Mouse (Mus musculus) embryonic stem cell, embryonic (primary cell): Measurements from ENCODE around the gene Map7.

ENCODE experiments used
- CTCF ChIA-PET, 4 experiments: fragments of 300-600 bp in 2 of 4; fragments of 350-600 bp in 2 of 4; sonication (Branson Sonifier 250); formaldehyde crosslinking; loops; one replicate each; lab custom pipeline; 2022; ENCODE audit warnings: inconsistent platforms in 2 of 4; lab: Charles Lee
- POLR2A ChIA-PET, 4 experiments: fragments of 300-600 bp in 2 of 4; fragments of 350-600 bp in 2 of 4; sonication (Branson Sonifier 250); formaldehyde crosslinking; loops; one replicate each; lab custom pipeline; 2022; ENCODE audit warnings: antibody characterized with exemption in 4 of 4, inconsistent platforms in 1 of 4; lab: Charles Lee

Map7 gene

DNA sequence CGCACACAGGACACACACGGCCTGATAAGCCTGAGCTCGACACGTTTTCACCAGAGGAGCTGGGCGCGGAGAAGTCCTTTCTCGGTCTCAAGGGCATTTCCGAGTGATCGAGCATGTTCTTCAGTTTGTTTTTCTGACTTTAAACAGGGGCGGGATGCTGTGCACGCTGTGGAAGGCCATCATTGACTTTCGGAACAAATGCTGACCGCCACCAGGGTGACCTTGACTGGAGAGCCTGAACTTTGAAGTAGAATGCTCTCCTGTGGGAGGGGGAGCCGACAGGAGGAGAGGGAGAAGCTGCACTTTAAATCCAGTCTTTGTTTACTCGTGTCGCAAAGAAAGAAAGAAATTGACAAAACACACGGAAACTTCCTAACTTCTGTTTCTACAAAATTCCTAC is 6.9 kb upstream of the Map7 start:
- CTCF ChIA-PET: interaction anchor here in 3 of 4 experiments (0.6 to 1.2 kb wide), 5 partner anchors 8 to 465 kb away, joined by 3 to 5 read pairs (median 3); no protein-coding TSS in a partner anchor
- POLR2A ChIA-PET: interaction anchor here (0.6 to 2.2 kb wide), 13 partner anchors 8 to 170 kb away, joined by 3 to 8 read pairs (median 3); partner anchors contain the start of gene Map7 (in 1 of the 4)

GRCm38 (mm10) chr10:20148773-20149120 is 476 bp downstream of the Map7 start:
- POLR2A ChIA-PET: interaction anchor here (0.6 to 3.7 kb wide), 48 partner anchors 8 to 960 kb away, joined by 3 to 42 read pairs (median 4); partner anchors contain the start of genes Bclaf1 (in 3 of the 4) and Mtfr2 (in 2 of the 4)
- CTCF ChIA-PET: interaction anchor here (0.6 to 2.7 kb wide), 41 partner anchors 8 to 906 kb away, joined by 3 to 14 read pairs (median 3); partner anchors contain the start of genes Il20ra (in 1 of the 4) and Map3k5 (in 1 of the 4)

- ChIA-PET POLR2A (interaction anchor here (0.5 to 3.7 kb wide), 41 partner anchors 9 to 961 kb away, joined by 3 to 42 read pairs (median 5); partner anchors contain the start of genes Bclaf1 (in 2 of the 4), Ifngr1 (in 1 of the 4) and Mtfr2 (in 1 of the 4)), CTCF (interaction anchor here (0.6 to 2.7 kb wide), 31 partner anchors 8 to 441 kb away, joined by 3 to 14 read pairs (median 4); partner anchors contain the start of gene Il20ra (in 1 of the 4))
These were observed 1.0 kb downstream of the Map7 start for GRCm38 (mm10) chr10:20149121-20149834.

DNA sequence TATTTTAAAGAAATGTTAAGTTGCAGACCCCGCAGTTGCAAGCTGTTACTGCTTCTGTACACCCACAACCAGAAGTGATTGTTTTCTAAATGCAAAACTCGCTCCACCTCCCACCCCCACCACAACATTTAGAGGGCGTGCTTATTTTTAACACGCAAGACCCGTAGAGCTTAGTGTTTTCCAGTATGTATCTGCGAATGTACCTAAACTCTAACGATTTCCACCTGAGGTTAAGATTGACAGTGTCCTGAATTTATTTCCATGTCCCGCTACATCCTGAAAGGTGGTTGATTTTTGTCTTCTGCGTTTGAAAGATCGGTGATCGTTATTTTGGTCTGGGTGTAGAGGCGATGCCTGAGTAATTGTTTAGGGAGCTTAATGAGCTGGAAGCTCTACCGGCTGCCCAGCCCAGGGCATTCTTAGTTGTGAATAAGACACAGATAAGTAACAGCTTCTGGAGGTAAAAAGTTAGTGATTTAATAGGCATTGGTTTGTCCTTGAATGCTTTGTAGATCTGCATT is 1.6 kb downstream of the Map7 start:
- POLR2A ChIA-PET: interaction anchor here (0.6 to 3.7 kb wide), 25 partner anchors 9 to 952 kb away, joined by 3 to 42 read pairs (median 5); partner anchors contain the start of genes Bclaf1 (in 2 of the 4) and Ifngr1 (in 1 of the 4)
- CTCF ChIA-PET: interaction anchor here in 3 of 4 experiments (1.0 to 2.7 kb wide), 11 partner anchors 8 to 146 kb away, joined by 3 to 14 read pairs (median 5); no protein-coding TSS in a partner anchor

- ChIA-PET POLR2A (interaction anchor here in 2 of 4 experiments (1.1 to 6.8 kb wide), 8 partner anchors 14 to 160 kb away, joined by 3 to 41 read pairs (median 4); partner anchors contain the start of gene Bclaf1 (in 1 of the 2)), CTCF (no interaction called here)
These were observed 3.9 kb downstream of the Map7 start for GRCm38 (mm10) chr10:20152131-20152530.

DNA sequence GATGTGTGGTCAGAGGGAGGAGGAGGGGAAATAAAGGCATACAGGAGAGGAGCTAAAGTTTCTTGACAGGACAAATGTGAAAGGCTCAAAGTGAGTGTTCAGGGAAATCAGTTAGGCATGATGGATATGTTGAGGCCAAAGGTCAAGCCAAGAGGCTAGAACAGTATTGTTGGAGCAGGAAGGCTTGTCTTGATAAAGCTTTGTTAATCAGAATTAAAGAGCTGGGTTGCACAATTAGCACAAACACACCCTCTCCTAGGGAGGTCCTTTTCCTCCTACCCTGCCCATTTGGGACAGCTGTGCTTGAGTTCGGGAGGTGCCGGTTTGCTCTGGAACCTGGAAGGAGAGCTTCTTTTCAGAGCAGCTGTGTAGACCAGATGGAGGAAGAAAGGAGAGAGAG is 5.2 kb downstream of the Map7 start:
- CTCF ChIA-PET: interaction anchor here in 3 of 4 experiments (0.7 to 2.2 kb wide), 11 partner anchors 12 to 220 kb away, joined by 3 to 11 read pairs (median 4); partner anchors contain the start of gene Map3k5 (in 1 of the 3)
- POLR2A ChIA-PET: interaction anchor here (0.6 to 6.8 kb wide), 33 partner anchors 12 to 1742 kb away, joined by 3 to 41 read pairs (median 4); partner anchors contain the start of genes Bclaf1 (in 2 of the 4) and Ifngr1 (in 1 of the 4)

- ChIA-PET POLR2A (interaction anchor here in 3 of 4 experiments (0.8 to 6.8 kb wide), 8 partner anchors 11 to 246 kb away, joined by 3 to 41 read pairs (median 3); partner anchors contain the start of gene Map3k5 (in 1 of the 3)), CTCF (interaction anchor here in 1 of 4 experiments (0.5 to 1.7 kb wide), 2 partner anchors 15 to 87 kb away, joined by 3 to 5 read pairs; no protein-coding TSS in a partner anchor)
These were observed 7.1 kb downstream of the Map7 start for GRCm38 (mm10) chr10:20155401-20155800.

DNA sequence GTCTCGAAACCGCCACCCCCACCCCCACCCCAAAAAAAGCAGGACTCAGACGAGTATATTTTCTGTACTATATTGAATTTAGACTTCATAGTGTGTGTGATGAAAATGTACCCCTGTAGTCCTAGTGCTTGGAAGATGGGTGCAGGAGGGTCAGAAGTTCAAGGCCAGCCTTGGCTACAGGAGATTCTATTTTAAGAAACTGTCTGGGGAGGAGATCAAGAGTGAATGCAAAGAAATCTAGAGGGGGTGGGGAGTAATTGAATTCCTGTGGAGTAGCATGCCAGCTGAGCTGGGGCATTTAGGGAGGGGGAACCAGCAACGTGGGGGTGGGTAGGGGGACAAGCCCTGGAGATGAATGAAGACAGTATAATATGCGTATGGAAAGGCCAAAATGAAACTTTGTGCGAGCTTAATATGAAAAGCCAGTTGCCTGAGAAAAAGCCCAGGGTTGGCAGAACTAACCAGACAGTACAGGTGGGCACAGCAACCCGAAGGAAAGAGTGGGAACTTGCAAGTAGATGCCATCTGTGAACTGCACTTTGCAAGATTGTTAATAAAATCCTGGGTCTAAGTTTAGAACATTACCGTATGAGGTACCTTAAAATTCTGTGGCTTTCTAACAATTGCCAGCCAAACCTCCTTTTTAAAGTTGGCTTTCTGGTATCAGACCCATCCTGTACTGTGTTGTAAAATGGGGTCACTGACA is 8.9 kb downstream of the Map7 start:
- CTCF ChIA-PET: interaction anchor here (0.6 to 1.7 kb wide), 8 partner anchors 7 to 139 kb away, joined by 3 to 7 read pairs (median 4); partner anchors contain the start of gene Map7 (in 2 of the 4)
- POLR2A ChIA-PET: interaction anchor here in 3 of 4 experiments (0.7 to 6.8 kb wide), 18 partner anchors 7 to 133 kb away, joined by 3 to 42 read pairs (median 4); partner anchors contain the start of gene Map7 (in 2 of the 3)

DNA sequence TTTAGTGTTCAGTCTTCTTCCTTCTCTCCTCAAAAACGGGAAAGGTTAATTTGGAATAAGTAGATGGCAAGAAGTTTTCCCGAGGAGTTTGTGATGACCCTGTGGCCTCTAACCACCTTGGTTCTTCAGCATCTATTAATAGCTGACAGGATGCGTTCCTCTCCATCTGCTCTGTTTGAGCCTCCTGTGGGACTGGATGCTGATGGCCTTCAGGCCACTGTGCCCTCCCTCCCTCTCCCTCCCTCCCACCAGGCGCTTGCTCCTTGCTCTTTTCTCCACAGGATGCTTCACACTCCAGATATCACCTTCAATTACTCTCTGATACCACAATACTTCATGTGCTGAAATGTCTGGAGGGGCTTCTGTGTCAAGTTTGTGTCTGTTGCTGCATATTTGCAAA is 10.5 kb downstream of the Map7 start:
- CTCF ChIA-PET: interaction anchor here in 2 of 4 experiments (1.3 to 2.3 kb wide), 3 partner anchors 10 to 12 kb away, joined by 3 to 11 read pairs (median 7); partner anchors contain the start of gene Map7 (in 1 of the 2)

GRCm38 (mm10) chr10:20159308-20159707 is 11.0 kb downstream of the Map7 start:
- ChIA-PET CTCF (interaction anchor here in 1 of 4 experiments (1.3 to 2.3 kb wide), 2 partner anchors 10 to 11 kb away, joined by 3 to 11 read pairs; partner anchors contain the start of gene Map7), POLR2A (interaction anchor here in 3 of 4 experiments (1.4 to 6.3 kb wide), 6 partner anchors 8 to 153 kb away, joined by 3 to 42 read pairs (median 8); partner anchors contain the start of genes Map7 (in 2 of the 3) and Bclaf1 (in 1 of the 3))

More for the DNA sequence above, 10.5 kb downstream of the Map7 start:
- POLR2A ChIA-PET: interaction anchor here in 3 of 4 experiments (1.4 to 6.3 kb wide), 6 partner anchors 8 to 154 kb away, joined by 3 to 42 read pairs (median 8); partner anchors contain the start of genes Map7 (in 2 of the 3) and Bclaf1 (in 1 of the 3)

- ChIA-PET POLR2A (interaction anchor here in 3 of 4 experiments (0.6 to 6.3 kb wide), 8 partner anchors 11 to 152 kb away, joined by 3 to 42 read pairs (median 6); partner anchors contain the start of genes Bclaf1 (in 2 of the 3) and Map7 (in 2 of the 3)), CTCF (interaction anchor here in 2 of 4 experiments (0.6 to 2.3 kb wide), 5 partner anchors 10 to 1274 kb away, joined by 3 to 11 read pairs (median 4); partner anchors contain the start of gene Map7 (in 2 of the 2))
These were observed 12.6 kb downstream of the Map7 start for GRCm38 (mm10) chr10:20160914-20161313.

DNA sequence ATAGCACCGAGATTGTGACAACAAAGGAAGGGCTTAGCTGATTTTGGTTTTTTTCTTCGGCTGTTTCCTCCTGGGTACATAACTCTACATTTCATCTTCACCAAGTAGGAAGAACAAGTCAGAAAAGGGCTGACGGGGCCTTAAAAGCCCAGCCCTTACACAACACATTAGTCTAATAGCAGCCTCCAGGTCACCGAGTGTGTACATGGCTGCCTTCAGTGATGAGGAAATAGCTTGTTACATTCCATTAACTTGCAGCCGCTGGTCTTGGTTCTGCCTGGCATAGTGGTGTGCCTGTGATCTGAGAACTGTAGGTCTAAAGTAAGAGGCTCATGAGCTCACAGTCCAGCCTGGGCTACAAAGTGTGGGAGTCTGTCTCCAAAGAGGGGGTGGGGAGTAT is 16.5 kb downstream of the Map7 start:
- POLR2A ChIA-PET: interaction anchor here in 2 of 4 experiments (0.9 to 3.5 kb wide), 6 partner anchors 11 to 148 kb away, joined by 3 to 41 read pairs (median 6); partner anchors contain the start of genes Bclaf1 (in 1 of the 2) and Map7 (in 1 of the 2)
- CTCF ChIA-PET: interaction anchor here in 1 of 4 experiments (1.5 kb wide), 1 partner anchor 11 kb away, joined by 4 read pairs; no protein-coding TSS in a partner anchor

- ChIA-PET POLR2A (interaction anchor here (0.5 to 3.5 kb wide), 23 partner anchors 8 to 786 kb away, joined by 3 to 41 read pairs (median 3); partner anchors contain the start of gene Bclaf1 (in 2 of the 4)), CTCF (interaction anchor here in 2 of 4 experiments (1.3 to 1.7 kb wide), 2 partner anchors 18 kb away, joined by 7 read pairs; partner anchors contain the start of gene Map7 (in 2 of the 2))
These were observed 18.5 kb downstream of the Map7 start for GRCm38 (mm10) chr10:20166797-20167196.

DNA sequence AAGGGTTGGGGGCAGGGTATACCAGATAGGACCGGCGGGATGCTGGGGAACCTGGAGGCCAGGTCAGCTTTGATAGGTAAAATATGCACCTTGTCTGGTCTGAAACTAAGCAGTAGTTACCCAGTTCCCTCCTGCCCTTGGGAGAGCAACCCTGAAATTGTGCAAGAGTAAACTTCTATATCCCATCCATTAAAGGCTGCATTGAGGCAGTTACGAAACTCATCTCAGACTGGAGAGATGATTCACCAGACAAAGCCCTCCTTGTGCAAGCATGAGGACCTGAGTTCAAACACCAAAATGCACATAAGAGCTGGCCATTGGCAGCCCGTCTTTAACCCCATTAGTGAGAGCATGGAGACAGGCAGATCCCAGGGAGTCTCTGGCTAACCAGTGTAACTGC is 19.2 kb downstream of the Map7 start:
- POLR2A ChIA-PET: interaction anchor here (0.6 to 3.5 kb wide), 21 partner anchors 8 to 145 kb away, joined by 3 to 41 read pairs (median 3); partner anchors contain the start of genes Bclaf1 (in 2 of the 4) and Map7 (in 1 of the 4)

DNA sequence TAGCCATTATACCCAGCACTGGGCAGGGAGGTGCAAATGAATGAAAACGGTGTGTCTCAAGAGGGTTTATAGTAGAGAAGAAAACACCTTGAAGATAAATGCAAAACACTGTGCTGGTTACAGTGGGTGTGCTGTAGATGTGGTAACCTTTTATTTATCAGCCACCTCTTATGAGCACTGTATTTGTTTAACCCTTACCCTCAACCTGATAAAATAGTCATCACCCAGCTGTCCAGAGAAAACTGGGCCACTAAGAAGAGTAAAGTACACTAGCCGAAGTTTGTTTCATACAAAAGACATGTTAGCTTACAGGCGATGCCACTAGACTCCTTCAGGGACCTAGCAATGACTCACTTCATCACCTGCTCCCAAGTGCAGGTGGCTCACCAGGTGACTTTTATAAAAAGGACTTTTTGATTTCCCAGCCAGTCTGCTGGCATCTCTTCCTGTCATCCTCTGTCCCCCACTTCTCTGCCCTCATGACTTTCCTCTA is 21.0 kb downstream of the Map7 start:
- CTCF ChIA-PET: interaction anchor here (0.6 to 2.7 kb wide), 7 partner anchors 11 to 47 kb away, joined by 3 to 14 read pairs (median 9); partner anchors contain the start of gene Map7 (in 3 of the 4)
- POLR2A ChIA-PET: interaction anchor here in 2 of 4 experiments (0.9 to 2.5 kb wide), 7 partner anchors 10 to 21 kb away, joined by 3 to 19 read pairs (median 5); partner anchors contain the start of gene Map7 (in 1 of the 2)

More for the DNA sequence above, 19.2 kb downstream of the Map7 start:
- CTCF ChIA-PET: interaction anchor here in 2 of 4 experiments (1.3 to 1.7 kb wide), 2 partner anchors 18 to 19 kb away, joined by 7 read pairs; partner anchors contain the start of gene Map7 (in 2 of the 2)
